Mouse (Mus musculus) lung, adult 2 months (tissue): Measurements from ENCODE around the gene Txndc8.

Source experiments
- CTCF ChIP-seq: fragments of 200-500 bp; IDR thresholded peaks from 2 replicates; pipeline ENCODE4 v1.5.1; 2011; ENCODE audit warnings: mild to moderate bottlenecking, low read length, control low read depth; ENCODE audit not compliant: insufficient read depth
- POLR2A ChIP-seq: fragments of 200-500 bp; IDR thresholded peaks from 2 replicates; pipeline ENCODE4 v1.6.1; 2011; ENCODE audit warnings: low read depth, mild to moderate bottlenecking, control low read depth, low read length, borderline replicate concordance; ENCODE audit errors: extremely low read depth

- no peak for TF ChIP-seq POLR2A
- no peak for TF ChIP-seq CTCF
Observed at GRCm38 (mm10) chr4:58055653-58056052, 46.7 kb upstream of the Txndc8 start.
